Mouse (Mus musculus) intestine, embryonic 16.5 days (tissue): Measurements from ENCODE around the gene Ddx27. TPM values are rescaled to one million over a fixed set of nuclear protein-coding genes. Genes with fewer than 3 reads are reported as not detected.

Source experiments
- ATAC-seq: fragments of 200-750 bp; cut with Nextera tagmentation; 2 replicates; pipeline ENCODE4 v1.8.0; 2017; ENCODE audit warnings: moderate TSS enrichment, moderate library complexity
- H3K27ac ChIP-seq: fragments of 300-500 bp; sonication (generic); 2 replicates; pipeline ENCODE4 v1.5.1; 2014; ENCODE audit warnings: mild to moderate bottlenecking, low read length
- H3K27me3 ChIP-seq: fragments of 300-500 bp; sonication (generic); replicated peaks from 2 replicates; pipeline ENCODE4 v1.6.1; 2014; ENCODE audit warnings: low read length, control low read depth, mixed read lengths; ENCODE audit not compliant: control insufficient read depth, insufficient read depth
- H3K36me3 ChIP-seq: fragments of 300-500 bp; sonication (generic); 2 replicates; pipeline ENCODE4 v1.6.1; 2014; ENCODE audit warnings: low read length, control low read depth; ENCODE audit not compliant: control insufficient read depth, insufficient read depth
- H3K4me1 ChIP-seq: fragments of 300-500 bp; sonication (generic); 2 replicates; pipeline ENCODE4 v1.6.1; 2014; ENCODE audit warnings: low read length, control low read depth, mixed read lengths; ENCODE audit not compliant: control insufficient read depth, insufficient read depth
- H3K4me2 ChIP-seq: fragments of 300-500 bp; sonication (generic); 2 replicates; pipeline ENCODE4 v1.6.1; 2014; ENCODE audit warnings: low read depth, low read length, control low read depth
- H3K4me3 ChIP-seq: fragments of 300-500 bp; sonication (generic); 2 replicates; pipeline ENCODE4 v1.5.1; 2014; ENCODE audit warnings: mild to moderate bottlenecking, low read length
- H3K9ac ChIP-seq: fragments of 300-500 bp; sonication (generic); 2 replicates; pipeline ENCODE4 v1.6.1; 2014; ENCODE audit warnings: low read depth, low read length
- H3K9me3 ChIP-seq: fragments of 300-500 bp; sonication (generic); 2 replicates; pipeline ENCODE4 v1.6.1; 2016; ENCODE audit warnings: low read length, control low read depth; ENCODE audit not compliant: control insufficient read depth
- WGBS: fragments of 180-500 bp; shearing (Covaris S2); extraction: QIAGEN DNeasy Blood & Tissue Kit; methylation state at CpG from one replicate; pipeline ENCODE4 v1.1.7; 2014; 5-methylcytosine and 5-hydroxymethylcytosine counted together
- polyA plus RNA-seq: library from polyadenylated mRNA; unstranded; fragments of >200 nt; fragmentation: Nextera tagmentation; extraction: Ambion mirVana; gene quantifications from 2 replicates; pipeline ENCODE4 v1.2.1, GENCODE M21; 2015

Gene Ddx27
- polyA plus RNA-seq, 1 experiment from 2014 or later, result 45.7 TPM

- H3K9ac ChIP-seq, result peak overlapping the region; percentile 53
- ATAC-seq, result no peak
- peak overlapping the region; percentile 74 for H3K27ac ChIP-seq
- peak overlapping the region; percentile 34 for H3K4me3 ChIP-seq
- peaks cover 15% of the 10 kb centered on the region for H3K36me3 ChIP-seq
- H3K4me1 ChIP-seq, result peaks cover 29% of the 10 kb centered on the region
- no peaks in the 10 kb centered on the region for H3K27me3 ChIP-seq
- H3K9me3 ChIP-seq, result no peaks in the 10 kb centered on the region
- peak overlapping the region; percentile 32 for H3K4me2 ChIP-seq
- WGBS, result 61% methylated on average over 12 of the region's 12 CpGs
These were observed 45.0 kb downstream of the Ddx27 start for GRCm38 (mm10) chr2:167059960-167060359.

- Histone ChIP-seq H3K9me3 (no peaks in the 10 kb centered on the region), H3K27ac (peak overlapping the region; percentile 74), H3K4me3 (peak overlapping the region; percentile 34), H3K4me2 (peak overlapping the region; percentile 32), H3K4me1 (peaks cover 27% of the 10 kb centered on the region), H3K36me3 (peaks cover 13% of the 10 kb centered on the region), H3K27me3 (no peaks in the 10 kb centered on the region), H3K9ac (peak overlapping the region; percentile 53)
- no peak for ATAC-seq
- WGBS, result 56% methylated on average over 3 of the region's 3 CpGs
These were observed 45.4 kb downstream of the Ddx27 start for GRCm38 (mm10) chr2:167060360-167060759.

- peaks cover 11% of the 10 kb centered on the region for H3K36me3 ChIP-seq
- peak overlapping the region; percentile 74 for H3K27ac ChIP-seq
These were observed 45.8 kb downstream of the Ddx27 start for GRCm38 (mm10) chr2:167060761-167061160.

GRCm38 (mm10) chr2:167061381-167062034 is 46.5 kb downstream of the Ddx27 start:
- H3K9me3 ChIP-seq, result no peaks in the 10 kb centered on the region
- no peak overlapping the region for H3K27ac ChIP-seq
- H3K4me2 ChIP-seq, result peak overlapping the region; percentile 90
- H3K9ac ChIP-seq, result peak overlapping the region; percentile 79
- WGBS, result 22% methylated on average over 11 of the region's 11 CpGs
- H3K27me3 ChIP-seq, result no peaks in the 10 kb centered on the region
- H3K4me3 ChIP-seq, result peak overlapping the region; percentile 81
- peaks cover 12% of the 10 kb centered on the region for H3K36me3 ChIP-seq
- ATAC-seq, result no peak
- peaks cover 31% of the 10 kb centered on the region for H3K4me1 ChIP-seq

More at GRCm38 (mm10) chr2:167060761-167061160, 45.8 kb downstream of the Ddx27 start:
- no peak for ATAC-seq
- no peaks in the 10 kb centered on the region for H3K27me3 ChIP-seq
- H3K4me1 ChIP-seq, result peaks cover 29% of the 10 kb centered on the region
- H3K9ac ChIP-seq, result peak overlapping the region; percentile 53
- peak overlapping the region; percentile 32 for H3K4me2 ChIP-seq
- no peaks in the 10 kb centered on the region for H3K9me3 ChIP-seq
- H3K4me3 ChIP-seq, result peak overlapping the region; percentile 34

- under 1% methylated on average over 55 of the region's 60 CpGs for WGBS
These were observed 47.5 kb downstream of the Ddx27 start for GRCm38 (mm10) chr2:167062497-167062911.

GRCm38 (mm10) chr2:167062965-167063880 is 48.2 kb downstream of the Ddx27 start, which contains the start of gene Znfx1:
Znfx1 (minus strand) TSS chr2:167063015.
- peak within 1 kb of the TSS; percentile 79 for H3K9ac ChIP-seq
- H3K27me3 ChIP-seq, result no peaks in the 10 kb centered on the region
- under 1% methylated on average over 57 of the region's 57 CpGs for WGBS
- H3K9me3 ChIP-seq, result no peaks in the 10 kb centered on the region
- peaks cover 5% of the 10 kb centered on the region; the same call in 1 of the 2 replicates for H3K36me3 ChIP-seq
- peaks cover 25% of the 10 kb centered on the region for H3K4me1 ChIP-seq
- peak within 1 kb of the TSS; percentile 95 for H3K27ac ChIP-seq
- H3K4me3 ChIP-seq, result peak within 1 kb of the TSS; percentile 81
- ATAC-seq, result peak; percentile 90
- H3K4me2 ChIP-seq, result peak within 1 kb of the TSS; percentile 90

More at GRCm38 (mm10) chr2:167062497-167062911, 47.5 kb downstream of the Ddx27 start:
- no peaks in the 10 kb centered on the region for H3K27me3 ChIP-seq
- no peaks in the 10 kb centered on the region for H3K9me3 ChIP-seq
- peak overlapping the region; percentile 95 for H3K27ac ChIP-seq
- H3K36me3 ChIP-seq, result peaks cover 7% of the 10 kb centered on the region
- H3K4me1 ChIP-seq, result peaks cover 29% of the 10 kb centered on the region
- peak overlapping the region; percentile 90 for H3K4me2 ChIP-seq
- peak overlapping the region; percentile 81 for H3K4me3 ChIP-seq
- peak; percentile 92 for ATAC-seq
- H3K9ac ChIP-seq, result peak overlapping the region; percentile 79

GRCm38 (mm10) chr2:167063906-167064496 is 49.0 kb downstream of the Ddx27 start:
- peaks cover 5% of the 10 kb centered on the region; the same call in 1 of the 2 replicates for H3K36me3 ChIP-seq
- H3K9ac ChIP-seq, result peak overlapping the region; percentile 79
- H3K27ac ChIP-seq, result peak overlapping the region; percentile 92
- H3K4me1 ChIP-seq, result peaks cover 22% of the 10 kb centered on the region
- no peak for ATAC-seq
- WGBS, result 0% methylated on average over 7 of the region's 7 CpGs
- H3K9me3 ChIP-seq, result no peaks in the 10 kb centered on the region
- H3K4me3 ChIP-seq, result peak overlapping the region; percentile 81
- H3K27me3 ChIP-seq, result no peaks in the 10 kb centered on the region
- H3K4me2 ChIP-seq, result peak overlapping the region; percentile 76

- Histone ChIP-seq H3K9ac (peak overlapping the region; percentile 45), H3K4me2 (peak overlapping the region; percentile 76), H3K4me1 (peaks cover 22% of the 10 kb centered on the region), H3K4me3 (peak overlapping the region; percentile 81), H3K27ac (peak overlapping the region; percentile 29), H3K36me3 (peaks cover 5% of the 10 kb centered on the region; the same call in 1 of the 2 replicates), H3K9me3 (no peaks in the 10 kb centered on the region), H3K27me3 (no peaks in the 10 kb centered on the region)
- WGBS, result 15% methylated on average over 9 of the region's 9 CpGs
- ATAC-seq, result no peak
These were observed 49.8 kb downstream of the Ddx27 start for GRCm38 (mm10) chr2:167064601-167065295.
